ENCODE assay signal across 36 mouse cellular contexts in genomic region chr2:30235593-30235992, GRCm38 (mm10). TPM values are rescaled to one million over a fixed set of nuclear protein-coding genes. Genes with fewer than 3 reads are reported as not detected.
A peak's percentile ranks its signal among the peaks of the same experiment; 100 is the strongest.
DNase-seq lines count a peak whose midpoint lies in the region; ATAC-seq and TF ChIP-seq lines count a peak whose summit lies in the region.
"Had no signal": no experiment of that assay in that cellular context is flagged by ENCODE, and none has a peak within 500 bp of the region (broad histone marks: within the 10 kb centered on the region; RNA-seq: fewer than 3 reads in every experiment).

No protein-coding gene starts in this region.

- no peaks in the 10 kb centered on the region for H3K27me3 ChIP-seq in splenic B cell, adult 2 months (ENCODE audit: control insufficient read depth, insufficient read depth, low read length, poor library complexity, severe bottlenecking)
- H3K27me3 ChIP-seq in stomach, postnatal 0 days (ENCODE audit: control insufficient read depth, insufficient read depth, low read length), result no peaks in the 10 kb centered on the region
- H3K27me3 ChIP-seq: embryonic facial prominence, embryonic 15.5 days; forebrain, embryonic 12.5 days; heart, embryonic 15.5 days; hindbrain, embryonic 12.5 days; liver, embryonic 15.5 days; stomach, embryonic 15.5 days had no signal

- H3K36me3 ChIP-seq in splenic B cell, adult 2 months (ENCODE audit: control insufficient read depth, insufficient read depth, low read length, poor library complexity, severe bottlenecking), result no peaks in the 10 kb centered on the region; the same call in 1 of the 2 replicates
- H3K36me3 ChIP-seq in stomach, postnatal 0 days (ENCODE audit: control insufficient read depth, insufficient read depth, low read length), result no peaks in the 10 kb centered on the region

- no peaks in the 10 kb centered on the region for H3K9me3 ChIP-seq in stomach, postnatal 0 days (ENCODE audit: control insufficient read depth, low read length)
- H3K9me3 ChIP-seq: forebrain, embryonic 12.5 days; heart, embryonic 10.5 days; hindbrain, embryonic 12.5 days had no signal

- H3K9ac ChIP-seq in stomach, postnatal 0 days (ENCODE audit: low read length), result no peak overlapping the region
- H3K9ac ChIP-seq: embryonic facial prominence, embryonic 15.5 days; forebrain, postnatal 0 days; stomach, embryonic 15.5 days had no signal

- TF ChIP-seq CTCF in stomach, postnatal 0 days (IDR thresholded peaks at IDR 0.05; ENCODE audit: low read depth), result no peak

- no peak for ATAC-seq in stomach, postnatal 0 days (ENCODE audit: low FRiP score, low TSS enrichment)
- ATAC-seq: forebrain, postnatal 0 days; hindbrain, postnatal 0 days; intestine, embryonic 16.5 days had no signal

- peak; percentile 30 for DNase-seq in cerebellum, adult 11-12 months
- DNase-seq in cerebellum, postnatal 4 days (ENCODE audit: low spot score in 2 of 2), result no peak
- DNase-seq in kidney, adult 18-20 months, result peak; percentile 5
- no peak for DNase-seq in kidney, adult 11 months
- DNase-seq in thymus, postnatal 0 days (ENCODE audit: low spot score), result peak; percentile 47
- no peak for DNase-seq in thymus, postnatal 14 days
- DNase-seq in splenic B cell, adult 2 months (ENCODE audit: low read depth, low spot score), result peak; percentile 50
- DNase-seq in stomach, postnatal 0 days (ENCODE audit: low spot score), result no peak
- DNase-seq: adrenal gland, postnatal 36 days; cerebellum, adult 8-10 months; forebrain, postnatal 0 days; gastrocnemius, postnatal 10 days; heart, postnatal 36 days; layer of hippocampus, postnatal 36 days; left cerebral cortex, postnatal 4 days; lung, postnatal 36 days; thymus, adult 18-20 months; thymus, postnatal 4 days had no signal

- no peak overlapping the region for H3K4me3 ChIP-seq in stomach, postnatal 0 days (ENCODE audit: low read depth, low read length)

- no peak for TF ChIP-seq EP300 in stomach, postnatal 0 days (optimal IDR thresholded peaks at IDR 0.05)

- no peak overlapping the region for H3K4me2 ChIP-seq in stomach, postnatal 0 days (replicated peaks; ENCODE audit: low read depth)

- WGBS in stomach, postnatal 0 days, result 76% methylated on average over 5 of the region's 5 CpGs

- peaks cover 6% of the 10 kb centered on the region for H3K4me1 ChIP-seq in stomach, postnatal 0 days (replicated peaks; ENCODE audit: control insufficient read depth, insufficient read depth)

- H3K27ac ChIP-seq in stomach, postnatal 0 days (replicated peaks), result no peak overlapping the region
- H3K27ac ChIP-seq: embryonic facial prominence, embryonic 15.5 days; forebrain, embryonic 12.5 days; hindbrain, embryonic 12.5 days; hindbrain, postnatal 0 days; stomach, embryonic 15.5 days had no signal

RNA-seq across cellular contexts. Expression of gene Lrrc8a, which starts 1.9 kb away (rescaled TPM):
- 21.4 and 22.6 TPM in 2 replicates for polyA plus RNA-seq in thymus, postnatal 0 days (2015; fragmentation: Nextera tagmentation; extraction: Ambion mirVana)
- polyA plus RNA-seq in stomach, postnatal 0 days (2015; fragmentation: Nextera tagmentation; extraction: Ambion mirVana), result 30.3 and 31.7 TPM in 2 replicates

RNA-seq across cellular contexts. Expression of gene Gm28035, which starts 4.8 kb away (rescaled TPM):
- 0.04 and 0.08 TPM in 2 replicates for polyA plus RNA-seq in thymus, postnatal 0 days (2015; fragmentation: Nextera tagmentation; extraction: Ambion mirVana)
- 0.05 and 0.11 TPM in 2 replicates for polyA plus RNA-seq in stomach, postnatal 0 days (2015; fragmentation: Nextera tagmentation; extraction: Ambion mirVana)

RNA-seq across cellular contexts. Expression of gene Kyat1, which starts 29.9 kb away (rescaled TPM):
- 14.5 and 15.5 TPM in 2 replicates for polyA plus RNA-seq in thymus, postnatal 0 days (2015; fragmentation: Nextera tagmentation; extraction: Ambion mirVana)
- polyA plus RNA-seq in stomach, postnatal 0 days (2015; fragmentation: Nextera tagmentation; extraction: Ambion mirVana), result 81.2 and 89.3 TPM in 2 replicates

RNA-seq across cellular contexts. Expression of gene Phyhd1, which starts 30.4 kb away (rescaled TPM):
- 2.8 and 3.0 TPM in 2 replicates for polyA plus RNA-seq in thymus, postnatal 0 days (2015; fragmentation: Nextera tagmentation; extraction: Ambion mirVana)
- polyA plus RNA-seq in stomach, postnatal 0 days (2015; fragmentation: Nextera tagmentation; extraction: Ambion mirVana), result 5.8 and 7.1 TPM in 2 replicates

RNA-seq across cellular contexts. Expression of gene Gm28038, which starts 45.2 kb away (rescaled TPM):
- polyA plus RNA-seq in thymus, postnatal 0 days (2015; fragmentation: Nextera tagmentation; extraction: Ambion mirVana), result not detected in 2 replicates
- polyA plus RNA-seq in stomach, postnatal 0 days (2015; fragmentation: Nextera tagmentation; extraction: Ambion mirVana), result not detected in 2 replicates
- polyA plus RNA-seq: brain, embryonic 14.5 days; cortical plate, adult 2 months; embryonic facial prominence, embryonic 10.5 days; embryonic facial prominence, embryonic 15.5 days; forebrain, embryonic 12.5 days; forebrain, postnatal 0 days; heart, embryonic 10.5 days; heart, embryonic 15.5 days; hindbrain, embryonic 12.5 days; hindbrain, postnatal 0 days; intestine, embryonic 16.5 days; kidney, embryonic 16.5 days; large intestine, adult 2 months; limb, embryonic 14.5 days; liver, embryonic 15.5 days; lung, embryonic 16.5 days; midbrain, embryonic 11.5 days; neural tube, embryonic 14.5 days; stomach, embryonic 15.5 days had no signal

Comparison
In these comparisons a context has a peak if more than half of its experiments do, and no peak if none do; other contexts are left out.
1. DNase-seq: peak in cerebellum, adult 11-12 months (single experiment), kidney, adult 18-20 months (single experiment), thymus, postnatal 0 days (single experiment) and splenic B cell, adult 2 months (single experiment); none in cerebellum, postnatal 4 days (0 of 2), kidney, adult 11 months (single experiment), thymus, postnatal 14 days (single experiment) and stomach, postnatal 0 days (single experiment).